Mouse (Mus musculus): Measurements from ENCODE around the gene Cdc7.

Cdc7 gene

GRCm38 (mm10) chr5:107020366-107020765 is 56.2 kb downstream of the Cdc7 start:
- ATAC-seq (ENCODE audit: insufficient number of reproducible peaks, low FRiP score, low TSS enrichment) = no peak

GRCm38 (mm10) chr5:107021291-107022063 is 57.4 kb downstream of the Cdc7 start:
- ATAC-seq (ENCODE audit: insufficient number of reproducible peaks, low FRiP score, low TSS enrichment) = no peak

GRCm38 (mm10) chr5:107022064-107022428 is 57.9 kb downstream of the Cdc7 start:
- no peak for ATAC-seq (ENCODE audit: insufficient number of reproducible peaks, low FRiP score, low TSS enrichment)

- no peak for ATAC-seq (ENCODE audit: insufficient number of reproducible peaks, low FRiP score, low TSS enrichment)
Measured at GRCm38 (mm10) chr5:107023951-107024350, 59.8 kb downstream of the Cdc7 start.

GRCm38 (mm10) chr5:107025371-107025770 is 61.2 kb downstream of the Cdc7 start:
- ATAC-seq (ENCODE audit: insufficient number of reproducible peaks, low FRiP score, low TSS enrichment) = no peak

- no peak for ATAC-seq (ENCODE audit: insufficient number of reproducible peaks, low FRiP score, low TSS enrichment)
Measured at GRCm38 (mm10) chr5:107025809-107026208, 61.7 kb downstream of the Cdc7 start.

GRCm38 (mm10) chr5:107027616-107028015 is 63.5 kb downstream of the Cdc7 start:
- no peak for ATAC-seq (ENCODE audit: insufficient number of reproducible peaks, low FRiP score, low TSS enrichment)

GRCm38 (mm10) chr5:107028557-107028956 is 64.4 kb downstream of the Cdc7 start:
- no peak for ATAC-seq (ENCODE audit: insufficient number of reproducible peaks, low FRiP score, low TSS enrichment)

GRCm38 (mm10) chr5:107029801-107030200 is 65.7 kb downstream of the Cdc7 start:
- no peak for ATAC-seq (ENCODE audit: insufficient number of reproducible peaks, low FRiP score, low TSS enrichment)

GRCm38 (mm10) chr5:107030821-107031220 is 66.7 kb downstream of the Cdc7 start:
- ATAC-seq (ENCODE audit: insufficient number of reproducible peaks, low FRiP score, low TSS enrichment) = no peak

Measured in cerebellum, adult (tissue).